Comparison of ENCODE assay signal across 8 mouse cellular contexts in genomic region chr2:33542696-33543428, GRCm38 (mm10).
DNase-seq lines count a peak whose midpoint lies in the region; ATAC-seq and TF ChIP-seq lines count a peak whose summit lies in the region.

No protein-coding gene starts in this region.

- H3K36me3 ChIP-seq in lung, postnatal 0 days (ENCODE audit: insufficient read depth, low read length): no peaks in the 10 kb centered on the region

- peak; percentile 77 for TF ChIP-seq CTCF in gastrocnemius, adult 2 months (IDR thresholded peaks at IDR 0.05)
- TF ChIP-seq CTCF in cortical plate, adult 2 months (IDR thresholded peaks at IDR 0.05; ENCODE audit: extremely low read depth, insufficient read depth, low read length): peak; percentile 80
- TF ChIP-seq CTCF in lung, postnatal 0 days (IDR thresholded peaks at IDR 0.05): peak; percentile 78

- no peaks in the 10 kb centered on the region for H3K9me3 ChIP-seq in lung, postnatal 0 days (ENCODE audit: low read length)

- H3K4me3 ChIP-seq in gastrocnemius, adult 2 months: no peak overlapping the region
- peak overlapping the region; percentile 58; the same call in 1 of the 2 replicates for H3K4me3 ChIP-seq in cortical plate, adult 2 months (ENCODE audit: insufficient read depth, low read length)
- H3K4me3 ChIP-seq in lung, postnatal 0 days (ENCODE audit: low read depth, low read length): no peak overlapping the region

- WGBS in lung, postnatal 0 days: 6% methylated on average over 11 of the region's 11 CpGs

- no peak for ATAC-seq in lung, postnatal 0 days

- TF ChIP-seq EP300 in lung, postnatal 0 days (IDR thresholded peaks at IDR 0.05): no peak

- intact Hi-C loops in gastrocnemius, adult 2 months (cut with DNase I): no loop called here
- intact Hi-C loops in gastrocnemius, postnatal 14 days (cut with DNase I; ENCODE audit: low total_unique reads): no loop called here
- intact Hi-C loops in heart, postnatal 10 days (cut with DNase I): loop anchor here (5.0 kb wide), 1 partner anchor 56 kb away; no protein-coding TSS in a partner anchor

- peaks cover 24% of the 10 kb centered on the region for H3K27me3 ChIP-seq in lung, postnatal 0 days (replicated peaks; ENCODE audit: insufficient read depth, low read length)

- no peak overlapping the region for H3K4me2 ChIP-seq in lung, postnatal 0 days (replicated peaks; ENCODE audit: low read depth, low read length)

- peak; percentile 24 for DNase-seq in gastrocnemius, adult 2 months
- DNase-seq in gastrocnemius, postnatal 14 days: no peak
- DNase-seq in ZHBTc4 (ENCODE audit: low read depth, low spot score): peak; percentile 76
- DNase-seq in heart, postnatal 10 days: peak; percentile 53 to 68
- peak; percentile 89 for DNase-seq in layer of hippocampus, adult 11-12 months (ENCODE audit: low spot score)
- DNase-seq in lung, postnatal 0 days (ENCODE audit: low spot score): peak; percentile 61
- peak; percentile 85 to 87 for DNase-seq in right cerebral cortex, postnatal 10 days (ENCODE audit: low spot score in 2 of 2)

- no peak overlapping the region for H3K27ac ChIP-seq in gastrocnemius, adult 2 months
- H3K27ac ChIP-seq in cortical plate, adult 2 months (ENCODE audit: insufficient read depth, low read length): peak overlapping the region; percentile 45; the same call in 1 of the 2 replicates
- no peak overlapping the region for H3K27ac ChIP-seq in lung, postnatal 0 days (ENCODE audit: low read length)

- H3K4me1 ChIP-seq in cortical plate, adult 2 months (ENCODE audit: control insufficient read depth, insufficient read depth, low read length): peaks cover 4% of the 10 kb centered on the region
- peaks cover 7% of the 10 kb centered on the region; the same call in 1 of the 2 replicates for H3K4me1 ChIP-seq in lung, postnatal 0 days (ENCODE audit: insufficient read depth, low read depth, low read length)

- no peak overlapping the region for H3K9ac ChIP-seq in lung, postnatal 0 days (replicated peaks; ENCODE audit: low read depth)

- no peak for TF ChIP-seq POLR2A in cortical plate, adult 2 months (IDR thresholded peaks at IDR 0.05; ENCODE audit: extremely low read depth, insufficient read depth, low read length)
